Mouse (Mus musculus) embryo, embryonic 11.5 days (tissue): ENCODE measurements around the gene Gm49776.

ENCODE experiments used
- DNase-seq: peaks from one replicate; pipeline ENCODE4 v3.0.0-alpha.2; 2012; ENCODE audit warnings: low read depth, low spot score

Gm49776 gene

DNA sequence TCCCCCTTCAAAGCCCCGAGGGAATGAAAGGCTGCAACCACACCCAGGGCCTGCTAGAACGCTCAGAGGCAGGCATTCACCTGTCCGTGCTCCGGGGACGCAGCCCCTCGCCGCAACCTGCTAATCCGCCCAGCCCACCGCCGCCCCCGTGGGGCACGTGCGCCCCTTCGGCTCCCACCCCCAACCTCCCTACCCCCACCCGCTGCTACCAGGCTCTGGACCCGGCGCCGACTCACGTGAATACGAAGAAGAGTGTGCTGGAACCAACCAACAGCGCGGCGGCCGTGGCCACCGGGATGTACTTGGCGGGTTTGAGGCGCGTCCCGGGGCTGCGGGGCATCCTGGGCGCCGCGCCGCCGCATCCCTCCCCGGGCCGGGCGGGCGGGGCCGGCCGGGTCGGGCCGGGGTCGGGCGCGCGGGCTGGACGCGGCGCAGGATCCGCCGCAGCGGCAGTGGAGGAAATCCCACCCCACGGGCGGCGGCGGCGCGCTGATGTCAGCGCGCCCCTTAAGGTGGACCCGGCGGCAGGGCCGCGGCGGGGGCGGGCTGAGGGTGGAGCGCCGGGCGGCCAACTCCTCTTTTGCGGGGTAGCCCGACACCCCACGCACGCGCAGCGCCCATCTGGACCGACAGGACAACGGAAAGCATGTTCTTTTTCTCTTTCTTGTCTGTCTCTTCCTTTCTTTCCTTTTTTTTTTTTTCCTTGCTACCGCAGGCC lies 23.3 kb downstream of the Gm49776 start, which contains the start of gene Zdhhc8:
Zdhhc8 (minus strand) TSS at position 466 of the 718 bp plus-strand sequence.
- DNase-seq, result peak; percentile 57

DNA sequence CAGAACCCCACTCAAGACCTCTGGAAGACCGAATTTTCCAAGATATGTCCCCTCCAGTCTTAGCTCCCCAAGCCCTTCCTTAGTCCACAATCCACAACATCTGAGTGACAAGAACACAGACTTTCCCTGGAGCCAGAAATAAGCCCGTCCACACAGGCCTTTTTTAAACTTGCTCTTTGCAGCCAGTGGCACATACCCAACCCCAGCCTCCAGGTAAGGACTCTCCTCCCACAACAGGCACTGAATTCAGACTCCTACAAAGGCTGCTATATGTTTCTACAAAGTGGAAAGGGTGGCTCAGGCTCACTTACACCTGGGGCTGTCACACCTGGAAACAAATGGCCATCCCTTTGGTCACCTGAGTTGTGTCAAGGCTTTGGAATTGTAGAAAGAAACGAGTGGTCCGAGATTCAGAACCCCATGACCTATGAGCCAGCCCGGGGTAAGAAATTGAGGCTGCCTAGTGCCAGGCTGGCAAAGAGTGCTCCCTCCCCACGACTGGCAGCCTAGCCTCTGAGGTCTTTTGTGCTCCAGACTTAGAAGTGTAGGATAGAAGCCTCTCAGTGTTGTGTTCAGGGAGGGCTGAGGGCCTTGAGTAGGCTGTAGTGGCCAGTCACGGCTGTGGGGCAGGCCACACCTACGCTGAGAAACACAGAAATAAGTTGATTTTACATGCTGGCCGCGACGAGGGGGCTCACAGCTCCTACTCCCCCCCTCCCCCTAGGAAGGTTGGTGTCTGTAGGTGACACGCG lies 24.0 kb downstream of the Gm49776 start:
- no peak for DNase-seq

- no peak for DNase-seq
Measured at GRCm38 (mm10) chr16:18233451-18233850, 24.7 kb downstream of the Gm49776 start.

GRCm38 (mm10) chr16:18231451-18231850 lies 26.7 kb downstream of the Gm49776 start:
- DNase-seq, result no peak

DNA sequence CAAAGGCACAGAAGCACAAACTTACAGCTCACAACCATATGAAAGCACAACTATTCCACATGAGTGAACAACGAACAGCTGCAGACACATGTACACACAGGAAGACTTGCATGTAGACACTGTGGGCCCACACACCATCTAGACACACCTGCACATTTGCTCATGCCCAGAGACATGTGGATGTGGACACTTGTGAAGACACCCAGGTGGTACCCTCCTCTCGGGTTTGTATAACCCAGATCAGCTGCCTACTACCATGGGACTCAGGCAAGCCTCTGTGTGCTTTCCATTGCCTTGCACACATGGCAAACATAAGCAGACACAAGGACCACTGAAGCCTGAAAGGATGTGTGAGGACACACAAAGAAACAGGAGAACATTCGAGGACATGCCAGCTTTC lies 27.1 kb downstream of the Gm49776 start:
- no peak for DNase-seq

DNA sequence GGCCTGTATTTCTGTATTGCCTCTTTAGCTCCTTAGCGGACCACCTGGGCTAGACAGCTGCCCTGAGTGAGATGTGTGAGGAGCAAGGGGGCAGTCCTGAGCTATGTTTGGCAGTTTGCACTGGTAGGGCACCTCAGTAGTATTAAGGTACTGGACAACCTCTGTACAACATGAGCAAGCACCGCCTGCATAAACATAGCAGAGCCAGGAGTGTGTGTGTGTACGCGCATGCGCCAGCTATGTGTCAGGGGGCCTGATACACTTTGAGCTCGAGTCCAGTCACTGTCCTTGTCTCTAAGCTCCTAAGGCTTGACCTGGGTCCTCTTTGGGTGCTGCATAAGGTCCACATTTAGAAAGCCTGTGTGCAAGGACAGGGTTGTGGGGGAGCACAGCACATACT lies 27.5 kb downstream of the Gm49776 start:
- no peak for DNase-seq

DNA sequence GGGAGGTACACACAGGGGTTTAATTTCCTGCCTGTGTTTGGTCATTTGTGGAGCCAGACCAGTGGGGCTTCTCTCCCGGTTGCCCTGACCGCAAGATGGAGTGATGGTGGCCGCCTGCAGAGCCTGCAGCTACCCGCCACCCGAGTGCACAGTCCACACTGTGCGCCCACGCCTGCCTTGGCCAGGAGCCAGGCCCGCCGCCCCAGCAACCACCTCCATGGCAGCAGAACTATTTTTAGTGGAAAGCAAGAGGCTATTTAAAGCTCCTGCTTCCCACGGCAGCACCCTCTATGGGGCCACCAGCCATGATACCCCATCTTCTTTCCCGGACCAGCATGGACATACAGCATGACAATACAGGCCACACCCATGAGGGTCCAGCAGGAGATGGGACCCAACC lies 28.5 kb downstream of the Gm49776 start:
- DNase-seq, result no peak

- no peak for DNase-seq
Measured at GRCm38 (mm10) chr16:18228856-18229255, 29.3 kb downstream of the Gm49776 start.

DNA sequence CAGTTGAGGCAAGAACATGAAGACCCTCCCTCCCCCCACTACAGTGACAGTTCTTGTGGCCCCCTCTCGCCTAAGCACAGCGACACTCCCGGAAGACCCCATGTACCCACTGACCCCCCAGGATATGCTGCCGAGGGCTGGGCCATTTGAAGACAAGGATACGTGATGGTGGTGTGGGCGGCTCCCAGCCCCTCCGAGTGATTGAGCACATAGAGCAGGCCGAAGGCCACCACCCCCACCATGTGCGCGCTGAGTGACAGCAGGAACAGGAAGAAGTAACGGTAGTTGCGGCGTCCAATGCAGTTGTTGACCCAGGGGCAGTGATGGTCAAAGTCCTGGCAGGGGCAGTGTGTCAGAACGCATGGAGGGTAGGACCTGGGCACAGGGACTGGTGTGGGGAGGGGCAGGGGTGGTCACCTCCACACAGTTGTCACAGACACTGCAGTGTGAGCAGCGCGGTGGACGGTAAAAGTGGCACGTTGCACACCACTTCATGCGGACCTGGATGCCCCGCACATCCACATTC lies 30.2 kb downstream of the Gm49776 start:
- no peak for DNase-seq

DNA sequence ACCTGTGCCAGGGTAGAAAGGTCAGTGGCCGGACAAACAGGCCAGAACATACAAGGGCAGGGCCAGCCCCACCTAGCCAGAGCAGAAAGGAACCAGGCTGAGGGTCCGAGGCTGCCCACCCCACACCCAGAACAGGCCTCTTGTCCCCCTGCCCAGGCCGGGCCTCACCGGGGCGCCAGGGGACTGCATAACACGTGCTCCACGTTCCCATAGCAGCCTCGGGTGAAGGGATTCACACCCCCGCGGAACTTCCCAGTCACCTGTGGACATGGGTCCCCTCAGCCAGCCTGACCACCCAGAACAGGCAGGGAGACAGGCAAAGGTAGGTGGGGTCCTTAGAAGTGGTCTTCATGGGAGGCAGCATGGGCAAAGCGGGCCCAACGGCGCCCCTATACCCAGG lies 30.9 kb downstream of the Gm49776 start:
- no peak for DNase-seq

DNA sequence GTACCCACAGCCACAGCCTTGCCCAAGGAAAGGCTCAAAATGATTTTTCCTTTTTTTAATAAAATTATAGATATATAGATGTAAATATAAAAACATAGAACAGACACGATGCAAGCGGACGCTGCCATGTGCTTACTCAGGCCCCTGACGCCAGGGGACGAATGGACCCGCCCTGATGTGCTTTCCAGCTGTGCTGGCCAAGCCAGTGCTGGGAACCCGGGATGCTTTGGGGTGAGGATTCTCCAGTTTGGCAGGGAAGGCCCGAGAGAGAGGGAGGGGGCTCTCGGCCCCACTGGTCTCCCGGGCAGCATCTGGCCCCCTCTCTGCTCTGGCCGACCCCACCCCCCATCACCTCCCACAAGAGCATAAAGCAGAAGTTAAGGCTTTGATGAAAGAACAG lies 35.9 kb downstream of the Gm49776 start:
- no peak for DNase-seq

DNA sequence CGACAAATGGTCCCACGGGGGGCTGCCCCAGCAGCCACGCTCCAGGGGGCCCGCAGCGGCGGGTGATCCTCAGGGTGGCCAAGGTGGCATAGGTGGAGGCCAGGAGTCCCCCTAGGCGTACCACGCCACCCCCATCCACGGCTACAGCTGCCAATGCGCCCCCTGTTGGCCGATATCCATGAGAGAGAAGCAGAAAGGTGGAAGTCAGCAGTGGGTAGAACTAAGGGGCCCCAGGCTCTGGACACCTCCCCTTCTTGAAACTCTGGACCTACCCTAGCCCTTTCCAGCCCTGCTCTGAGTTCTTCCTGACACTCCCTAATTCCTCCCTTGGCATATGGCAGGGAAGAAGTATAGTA lies 36.6 kb downstream of the Gm49776 start:
- DNase-seq, result no peak

- DNase-seq, result no peak
Measured at GRCm38 (mm10) chr16:18220856-18221542, 37.1 kb downstream of the Gm49776 start.

- DNase-seq, result no peak
Measured at GRCm38 (mm10) chr16:18220001-18220400, 38.1 kb downstream of the Gm49776 start.

- DNase-seq, result no peak
Measured at GRCm38 (mm10) chr16:18218580-18218996, 39.5 kb downstream of the Gm49776 start.

DNA sequence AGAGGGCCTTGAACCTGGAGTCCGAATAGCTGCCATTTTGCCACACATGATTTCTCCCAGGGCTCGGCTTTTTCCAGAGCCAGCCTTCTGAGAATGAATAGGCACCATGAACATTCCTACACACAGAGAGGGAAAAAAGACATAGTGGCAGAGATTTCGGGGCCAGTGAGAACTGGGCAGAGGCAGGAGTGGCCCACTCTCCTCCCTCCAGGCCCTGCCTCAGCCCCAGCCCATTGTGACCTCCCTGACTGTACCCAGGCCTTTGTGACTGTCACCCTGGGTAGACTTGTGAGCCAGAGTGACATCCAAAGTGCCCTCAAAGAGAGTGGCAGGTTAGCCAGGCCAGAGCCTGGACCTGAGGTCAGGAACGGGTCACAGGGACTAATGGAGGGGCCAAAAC lies 40.5 kb downstream of the Gm49776 start, which contains the start of gene Ccdc188:
Ccdc188 (plus strand) TSS at position 301 of the 400 bp plus-strand sequence.
- DNase-seq, result no peak

GRCm38 (mm10) chr16:18214858-18215257 lies 43.3 kb downstream of the Gm49776 start:
- no peak for DNase-seq

DNA sequence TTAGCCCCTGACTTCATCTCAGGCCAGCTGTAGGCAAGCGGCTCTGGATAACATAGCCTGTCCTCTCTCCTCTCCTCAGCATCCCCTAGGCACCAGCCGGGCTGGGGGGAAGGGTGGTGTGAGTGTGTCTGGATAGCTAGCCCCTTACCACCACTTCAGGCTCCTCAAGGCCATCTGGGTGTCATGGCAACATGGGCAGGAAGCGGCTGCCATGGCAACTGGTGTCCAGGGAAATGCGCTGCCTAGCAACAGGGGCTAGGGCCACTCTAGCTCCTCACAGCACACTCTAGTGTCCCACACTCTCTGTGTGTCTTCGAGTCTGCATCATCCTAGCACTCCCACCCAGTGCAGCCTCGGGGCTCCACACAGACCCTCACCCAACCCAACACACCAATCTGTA lies 44.4 kb downstream of the Gm49776 start:
- DNase-seq, result peak; percentile 66

DNA sequence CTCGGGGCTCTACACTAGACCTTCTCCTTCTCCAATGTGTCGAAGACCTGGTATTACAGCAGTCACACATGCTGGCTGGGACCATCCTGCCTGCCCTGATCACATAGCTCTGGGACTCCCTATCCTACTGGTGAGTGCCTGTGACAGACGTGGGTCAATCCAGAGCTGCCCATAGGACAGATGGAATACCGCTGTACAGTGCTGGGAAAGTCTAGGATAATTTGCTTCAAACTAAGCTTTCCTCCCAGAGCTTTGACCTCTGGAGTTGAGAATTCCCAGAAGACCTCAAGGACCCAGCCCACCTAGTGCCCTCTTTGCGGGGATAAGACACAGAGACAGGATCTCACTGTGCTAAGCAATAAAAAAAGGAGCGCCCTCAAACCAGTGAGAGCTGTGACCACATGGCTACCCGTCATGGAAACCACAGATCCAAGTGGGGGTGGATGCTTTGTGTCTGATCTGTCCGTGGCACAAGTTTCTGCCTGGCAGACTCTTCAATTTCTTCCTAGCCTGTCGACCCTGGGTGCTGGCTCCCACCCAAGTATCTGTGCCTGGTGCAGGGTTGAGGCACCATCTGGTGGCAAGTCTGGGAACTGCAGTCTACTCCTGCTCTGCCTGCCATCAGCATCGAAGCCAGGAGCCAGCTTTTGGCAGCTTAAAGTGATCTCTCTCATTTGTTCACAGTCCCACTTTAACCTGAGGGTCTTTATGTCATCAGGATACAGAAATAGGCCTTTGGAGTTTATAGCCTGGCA lies 46.5 kb downstream of the Gm49776 start:
- DNase-seq, result peak; percentile 80

GRCm38 (mm10) chr16:18210701-18211416 lies 47.3 kb downstream of the Gm49776 start:
- no peak for DNase-seq
